Mouse (Mus musculus) forebrain, embryonic 16.5 days (tissue): ENCODE measurements around the gene Kcna10. TPM values are rescaled to one million over a fixed set of nuclear protein-coding genes. Genes with fewer than 3 reads are reported as not detected.

Source experiments
- ATAC-seq: fragments of 200-750 bp; cut with Nextera tagmentation; 2 replicates; pipeline ENCODE4 v1.8.0; 2017; ENCODE audit warnings: mild to moderate bottlenecking, moderate library complexity
- H3K27ac ChIP-seq: fragments of 300-500 bp; sonication (generic); 2 replicates; pipeline ENCODE4 v1.5.1; 2014; ENCODE audit warnings: low read length, control low read depth
- H3K27me3 ChIP-seq: fragments of 300-500 bp; sonication (generic); replicated peaks from 2 replicates; pipeline ENCODE4 v1.6.1; 2014; ENCODE audit warnings: low read length; ENCODE audit not compliant: control insufficient read depth, insufficient read depth
- H3K36me3 ChIP-seq: fragments of 300-500 bp; sonication (generic); 2 replicates; pipeline ENCODE4 v1.6.1; 2014; ENCODE audit not compliant: control insufficient read depth, insufficient read depth
- H3K4me1 ChIP-seq: fragments of 300-500 bp; sonication (generic); replicated peaks from 2 replicates; pipeline ENCODE4 v1.6.1; 2014; ENCODE audit warnings: low read length; ENCODE audit not compliant: control insufficient read depth, insufficient read depth
- H3K4me2 ChIP-seq: fragments of 300-500 bp; sonication (generic); 2 replicates; pipeline ENCODE4 v1.6.1; 2014; ENCODE audit warnings: mild to moderate bottlenecking, low read length, control low read depth
- H3K4me3 ChIP-seq: fragments of 300-500 bp; sonication (generic); replicated peaks from 2 replicates; pipeline ENCODE4 v1.5.1; 2014; ENCODE audit warnings: mild to moderate bottlenecking, low read length, control low read depth
- H3K9ac ChIP-seq: fragments of 300-500 bp; sonication (generic); replicated peaks from 2 replicates; pipeline ENCODE4 v1.6.1; 2014; ENCODE audit warnings: low read depth, low read length, control low read depth
- H3K9me3 ChIP-seq: fragments of 300-500 bp; sonication (generic); 2 replicates; pipeline ENCODE4 v1.6.1; 2016; ENCODE audit warnings: low read length; ENCODE audit not compliant: control insufficient read depth
- WGBS: fragments of 180-500 bp; shearing (Covaris S2); extraction: QIAGEN DNeasy Blood & Tissue Kit; methylation state at CpG from one replicate; pipeline ENCODE4 v1.1.7; 2014; 5-methylcytosine and 5-hydroxymethylcytosine counted together
- polyA plus RNA-seq: library from polyadenylated mRNA; unstranded; fragments of >200 nt; fragmentation: Nextera tagmentation; extraction: Ambion mirVana; gene quantifications from 2 replicates; pipeline ENCODE4 v1.2.1, GENCODE M21; 2015

Kcna10 gene
- polyA plus RNA-seq, 1 experiment from 2014 or later, result not detected

DNA sequence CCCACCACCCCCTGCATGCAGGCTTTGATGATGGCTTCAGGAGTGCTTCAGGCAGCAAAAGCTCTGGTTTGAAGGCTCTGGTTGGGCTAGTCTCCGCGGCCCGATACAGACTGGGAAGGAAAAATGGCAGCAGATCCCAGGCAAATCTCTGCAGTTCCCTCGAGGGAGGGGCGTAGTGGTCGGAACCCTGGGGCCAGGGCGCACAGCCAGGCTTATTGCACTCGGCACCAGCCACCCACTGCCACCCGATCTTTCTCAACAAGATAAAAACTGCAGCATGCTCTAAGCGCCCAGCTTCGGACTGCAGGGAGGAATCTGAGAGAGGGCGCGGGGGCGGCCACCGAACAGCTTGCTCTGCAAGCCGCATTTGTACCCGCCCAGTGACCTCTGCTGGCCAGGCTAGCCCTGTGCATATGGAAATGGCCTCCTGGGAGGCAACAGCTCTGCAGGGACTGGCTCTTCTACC lies 23.0 kb upstream of the Kcna10 start:
- WGBS, result 4% methylated on average over 17 of the region's 17 CpGs
- no peaks in the 10 kb centered on the region for H3K27me3 ChIP-seq
- peak overlapping the region; percentile 39; the same call in 1 of the 2 replicates for H3K9ac ChIP-seq
- H3K36me3 ChIP-seq, result no peaks in the 10 kb centered on the region
- peak overlapping the region; percentile 44 for H3K4me2 ChIP-seq
- ATAC-seq, result peak; percentile 71
- H3K4me1 ChIP-seq, result peaks cover 5% of the 10 kb centered on the region; the same call in 1 of the 2 replicates
- no peak overlapping the region for H3K27ac ChIP-seq
- no peaks in the 10 kb centered on the region for H3K9me3 ChIP-seq
- H3K4me3 ChIP-seq, result peak overlapping the region; percentile 23

DNA sequence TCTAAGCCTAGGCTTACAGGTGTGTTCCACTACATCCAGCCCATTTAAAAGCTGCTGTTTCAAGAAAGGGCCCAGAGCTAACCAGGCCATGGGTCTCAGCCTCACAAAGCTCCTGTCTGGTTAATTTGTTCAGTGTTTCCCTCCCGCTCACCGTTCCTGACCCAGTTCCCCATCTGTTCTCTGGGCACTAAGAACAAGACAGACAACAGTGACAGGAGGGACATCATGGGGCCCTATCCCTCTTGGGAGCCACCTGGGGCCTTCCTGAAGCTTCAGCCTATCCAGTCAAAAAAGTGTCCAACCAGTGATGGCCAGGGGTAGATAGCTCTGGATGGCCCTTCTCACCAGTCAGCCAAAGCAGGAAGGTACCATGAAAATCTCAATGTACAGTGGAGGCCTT lies 20.1 kb upstream of the Kcna10 start:
- Histone ChIP-seq H3K27ac (no peak overlapping the region), H3K36me3 (no peaks in the 10 kb centered on the region), H3K4me3 (no peak overlapping the region), H3K9me3 (no peaks in the 10 kb centered on the region), H3K4me1 (peaks cover 5% of the 10 kb centered on the region; the same call in 1 of the 2 replicates), H3K4me2 (no peak overlapping the region), H3K27me3 (no peaks in the 10 kb centered on the region), H3K9ac (no peak overlapping the region)
- no peak for ATAC-seq
- 85% methylated on average over 2 of the region's 2 CpGs for WGBS

DNA sequence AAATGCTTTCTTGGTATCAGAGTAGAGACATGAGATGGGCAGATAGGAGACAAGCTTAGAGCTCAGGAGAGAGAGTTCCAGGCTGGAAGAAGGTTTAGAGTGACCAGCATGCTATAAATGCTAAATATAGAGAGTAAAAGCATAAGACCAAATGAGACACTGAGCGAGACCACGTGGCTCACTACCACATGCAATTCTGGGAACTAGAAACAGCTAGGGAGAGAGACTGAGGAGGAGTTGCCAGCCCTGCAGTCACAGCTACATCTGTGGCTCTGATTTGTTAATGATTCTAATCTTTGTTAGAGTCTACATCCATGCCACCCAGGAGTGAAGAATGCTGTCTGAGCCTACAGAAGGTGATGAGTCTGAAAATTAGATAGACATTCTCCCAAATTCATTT lies 13.3 kb upstream of the Kcna10 start:
- Histone ChIP-seq H3K4me3 (no peak overlapping the region), H3K4me1 (no peaks in the 10 kb centered on the region), H3K27me3 (no peaks in the 10 kb centered on the region), H3K9ac (no peak overlapping the region), H3K36me3 (no peaks in the 10 kb centered on the region), H3K4me2 (no peak overlapping the region), H3K9me3 (no peaks in the 10 kb centered on the region), H3K27ac (no peak overlapping the region)
- ATAC-seq, result no peak
- 72% methylated on average over 2 of the region's 2 CpGs for WGBS

DNA sequence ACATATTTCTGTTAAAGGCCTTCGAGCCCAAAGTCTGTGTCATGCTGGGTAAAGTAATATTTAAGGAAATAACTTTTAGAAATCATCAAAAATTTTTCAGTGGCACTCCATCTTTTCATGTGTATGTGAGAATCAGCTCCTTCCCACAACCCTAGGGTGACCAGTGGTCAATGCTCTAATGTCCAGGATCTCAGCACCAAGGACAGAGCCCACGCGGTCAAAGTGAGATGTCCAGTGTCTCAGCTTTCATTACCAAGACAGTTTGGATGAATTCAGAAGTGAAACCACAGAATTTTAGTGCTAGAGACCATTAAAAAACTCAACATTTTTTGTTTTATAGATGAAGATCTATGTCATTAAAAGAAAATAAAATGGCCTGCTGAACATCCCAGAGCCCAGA lies 10.9 kb upstream of the Kcna10 start:
- 85% methylated on average over 3 of the region's 3 CpGs for WGBS
- no peak overlapping the region for H3K4me3 ChIP-seq
- peaks cover 2% of the 10 kb centered on the region; the same call in 1 of the 2 replicates for H3K4me1 ChIP-seq
- no peak overlapping the region for H3K4me2 ChIP-seq
- H3K27ac ChIP-seq, result no peak overlapping the region
- no peaks in the 10 kb centered on the region for H3K27me3 ChIP-seq
- H3K36me3 ChIP-seq, result no peaks in the 10 kb centered on the region
- H3K9me3 ChIP-seq, result no peaks in the 10 kb centered on the region
- ATAC-seq, result no peak
- no peak overlapping the region for H3K9ac ChIP-seq

DNA sequence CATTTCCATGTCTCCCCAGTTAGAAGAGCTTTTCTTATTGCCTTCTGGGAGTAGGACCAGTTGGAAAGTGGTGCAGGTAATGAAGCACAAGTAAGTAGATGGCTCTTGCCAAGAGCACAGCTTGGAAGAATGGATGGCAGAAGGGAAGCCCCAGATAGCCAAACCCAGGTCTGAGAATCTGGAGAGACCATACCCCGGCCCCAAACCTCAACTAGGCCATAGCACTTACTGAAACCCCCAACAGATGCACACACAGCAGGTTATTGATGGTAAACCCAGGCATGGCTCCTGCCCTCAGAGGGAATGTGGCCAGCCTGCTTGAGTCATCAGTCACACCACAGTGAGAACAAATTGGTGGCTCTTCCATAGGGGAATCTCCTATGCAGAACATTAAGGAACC lies 10.3 kb upstream of the Kcna10 start:
- H3K9me3 ChIP-seq, result no peaks in the 10 kb centered on the region
- H3K4me2 ChIP-seq, result no peak overlapping the region
- 50% methylated on average over 1 of the region's 1 CpGs for WGBS
- peaks cover 2% of the 10 kb centered on the region; the same call in 1 of the 2 replicates for H3K4me1 ChIP-seq
- H3K36me3 ChIP-seq, result no peaks in the 10 kb centered on the region
- no peaks in the 10 kb centered on the region for H3K27me3 ChIP-seq
- H3K27ac ChIP-seq, result no peak overlapping the region
- H3K9ac ChIP-seq, result no peak overlapping the region
- ATAC-seq, result no peak
- H3K4me3 ChIP-seq, result no peak overlapping the region

DNA sequence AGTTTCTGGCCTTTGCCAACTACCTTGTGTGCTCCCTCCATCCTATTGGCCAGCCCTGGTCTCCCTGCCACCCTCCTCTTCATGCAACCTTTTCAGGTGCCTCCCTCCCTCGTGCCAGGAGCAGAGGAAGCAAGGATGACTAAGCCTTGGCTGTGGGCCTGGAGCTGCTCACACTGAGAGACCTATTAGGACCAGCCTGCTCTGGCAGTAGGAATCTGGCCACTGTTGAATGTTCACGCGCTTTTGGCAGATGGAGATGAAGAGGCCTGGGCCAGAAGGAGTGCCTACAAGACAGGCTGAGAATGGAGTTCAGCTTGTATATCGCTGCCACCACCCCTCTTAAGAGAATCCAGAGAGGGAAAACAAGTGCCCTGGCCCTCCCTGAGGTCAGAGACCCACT lies 7.4 kb upstream of the Kcna10 start:
- WGBS, result 52% methylated on average over 4 of the region's 4 CpGs
- peak; percentile 63; the same call in 1 of the 2 replicates for ATAC-seq

DNA sequence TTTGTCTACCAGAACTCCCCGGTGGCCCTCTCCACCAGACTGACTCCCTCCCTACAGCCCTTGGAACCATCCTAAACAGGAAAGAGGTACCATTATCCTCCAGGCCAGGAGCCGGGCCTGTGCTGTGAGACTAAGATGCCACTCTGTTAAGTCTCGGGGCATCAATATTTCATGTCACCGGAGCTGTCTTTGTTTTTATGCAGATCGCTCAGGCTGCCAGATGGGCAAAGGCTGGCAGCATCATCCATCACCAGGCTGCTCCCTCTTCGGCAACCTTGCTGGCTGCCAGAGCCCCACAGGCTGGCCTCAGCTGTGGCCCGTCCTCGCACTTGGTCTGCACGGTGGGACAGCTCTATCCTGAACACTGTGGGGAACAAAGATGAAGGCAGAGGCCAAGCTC lies 6.4 kb upstream of the Kcna10 start:
- H3K9me3 ChIP-seq, result no peaks in the 10 kb centered on the region
- WGBS, result 51% methylated on average over 9 of the region's 9 CpGs

More for the DNA sequence above, 7.4 kb upstream of the Kcna10 start:
- H3K27me3 ChIP-seq, result no peaks in the 10 kb centered on the region
- no peaks in the 10 kb centered on the region for H3K36me3 ChIP-seq
- H3K4me3 ChIP-seq, result no peak overlapping the region
- no peaks in the 10 kb centered on the region for H3K9me3 ChIP-seq
- no peak overlapping the region for H3K27ac ChIP-seq
- no peak overlapping the region for H3K9ac ChIP-seq
- H3K4me1 ChIP-seq, result peaks cover 2% of the 10 kb centered on the region; the same call in 1 of the 2 replicates
- H3K4me2 ChIP-seq, result no peak overlapping the region

DNA sequence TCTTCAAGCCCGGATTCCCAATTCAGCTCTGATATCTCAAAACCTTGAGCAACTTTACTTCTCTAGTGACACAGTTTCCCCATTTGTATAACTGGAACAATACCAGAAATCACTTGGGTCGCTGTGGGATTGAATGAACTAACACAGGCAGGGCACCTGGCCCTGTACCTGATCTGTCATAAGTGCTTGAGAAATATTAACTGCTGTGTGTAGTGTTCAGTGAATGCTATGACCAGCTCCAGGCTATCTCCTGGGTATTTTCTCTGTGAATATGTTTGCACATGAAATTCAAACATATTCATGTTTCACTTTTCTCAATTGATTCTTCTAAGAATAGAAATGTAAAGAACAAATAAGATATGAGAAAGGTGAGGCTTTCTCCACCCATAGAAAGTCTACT lies 2.0 kb upstream of the Kcna10 start:
- no peak overlapping the region for H3K4me2 ChIP-seq
- H3K27me3 ChIP-seq, result no peaks in the 10 kb centered on the region
- H3K36me3 ChIP-seq, result no peaks in the 10 kb centered on the region
- H3K4me3 ChIP-seq, result no peak overlapping the region
- no peaks in the 10 kb centered on the region for H3K9me3 ChIP-seq
- H3K4me1 ChIP-seq, result no peaks in the 10 kb centered on the region; the same call in 1 of the 2 replicates
- ATAC-seq, result no peak
- H3K27ac ChIP-seq, result no peak overlapping the region
- H3K9ac ChIP-seq, result no peak overlapping the region
- WGBS, result 84% methylated on average over 2 of the region's 2 CpGs

More for the DNA sequence above, 6.4 kb upstream of the Kcna10 start:
- Histone ChIP-seq H3K27me3 (no peaks in the 10 kb centered on the region), H3K4me1 (peaks cover 2% of the 10 kb centered on the region; the same call in 1 of the 2 replicates), H3K9ac (no peak overlapping the region), H3K4me2 (no peak overlapping the region), H3K27ac (0 out of 2 replicates have a peak overlapping the region, but pooled peaks have one; percentile 10), H3K4me3 (no peak overlapping the region), H3K36me3 (no peaks in the 10 kb centered on the region)
- ATAC-seq, result peak; percentile 91

DNA sequence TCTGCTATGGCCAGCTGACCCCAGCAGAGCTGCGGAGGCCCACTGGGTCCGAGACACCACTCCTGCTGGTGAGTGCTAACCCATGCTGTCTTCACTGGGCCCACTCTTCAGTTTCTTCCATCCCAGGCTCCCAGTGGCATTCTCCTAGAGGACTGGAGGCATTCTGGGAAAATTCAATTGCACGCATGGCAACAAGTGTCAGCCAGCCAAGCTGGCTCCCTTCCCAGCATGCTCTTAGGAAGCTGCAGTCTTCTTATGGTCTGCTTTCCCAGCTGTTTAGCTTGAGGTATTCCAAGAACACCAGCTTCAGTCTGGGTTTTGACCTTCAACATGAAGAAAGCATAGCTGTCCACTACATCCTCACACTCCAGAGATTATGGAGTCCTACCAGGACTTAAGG lies 322 bp downstream of the Kcna10 start:
- Histone ChIP-seq H3K36me3 (no peaks in the 10 kb centered on the region), H3K4me1 (no peaks in the 10 kb centered on the region), H3K9me3 (no peaks in the 10 kb centered on the region), H3K27ac (no peak overlapping the region), H3K4me3 (no peak overlapping the region), H3K27me3 (no peaks in the 10 kb centered on the region), H3K9ac (no peak overlapping the region), H3K4me2 (no peak overlapping the region)
- 79% methylated on average over 3 of the region's 3 CpGs for WGBS
- no peak for ATAC-seq

DNA sequence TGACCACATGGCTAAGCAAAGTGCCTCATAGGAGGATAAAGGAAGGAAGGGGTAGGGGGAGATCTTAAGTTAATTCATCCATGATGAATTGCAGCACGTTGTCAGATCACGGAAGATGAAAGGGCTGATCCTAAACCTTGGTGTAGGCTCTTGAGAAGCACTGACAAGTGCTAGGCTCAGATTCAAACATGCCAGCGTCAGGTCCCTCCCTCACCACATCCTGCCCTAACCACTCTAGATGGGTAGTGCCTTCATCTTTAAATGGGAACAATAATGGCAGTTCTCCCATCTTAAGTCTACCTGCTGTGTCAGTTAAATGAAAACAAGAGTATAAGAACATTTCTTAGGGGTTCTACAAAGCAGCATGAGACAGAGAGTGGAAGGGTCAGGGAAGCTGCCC lies 2.7 kb downstream of the Kcna10 start:
- no peak overlapping the region for H3K4me3 ChIP-seq
- H3K27ac ChIP-seq, result no peak overlapping the region
- WGBS, result 76% methylated on average over 3 of the region's 3 CpGs
- no peak for ATAC-seq
- no peaks in the 10 kb centered on the region for H3K36me3 ChIP-seq
- H3K4me1 ChIP-seq, result 0 out of 2 replicates have a peak, but pooled peaks cover 2% of the 10 kb centered on the region
- H3K4me2 ChIP-seq, result no peak overlapping the region
- H3K27me3 ChIP-seq, result no peaks in the 10 kb centered on the region
- H3K9me3 ChIP-seq, result no peaks in the 10 kb centered on the region
- no peak overlapping the region for H3K9ac ChIP-seq
